Mouse (Mus musculus): ENCODE results near the gene Nek5. TPM values are rescaled to one million over a fixed set of nuclear protein-coding genes. Genes with fewer than 3 reads are reported as not detected.
"Not testable (repeated sequence)": the region's sequence is repeated elsewhere in the genome, so short reads cannot be mapped to it uniquely, and the experiment has no call there.

Gene Nek5
- polyA plus RNA-seq, 1 experiment from 2014 or later: 0.38 TPM

DNA sequence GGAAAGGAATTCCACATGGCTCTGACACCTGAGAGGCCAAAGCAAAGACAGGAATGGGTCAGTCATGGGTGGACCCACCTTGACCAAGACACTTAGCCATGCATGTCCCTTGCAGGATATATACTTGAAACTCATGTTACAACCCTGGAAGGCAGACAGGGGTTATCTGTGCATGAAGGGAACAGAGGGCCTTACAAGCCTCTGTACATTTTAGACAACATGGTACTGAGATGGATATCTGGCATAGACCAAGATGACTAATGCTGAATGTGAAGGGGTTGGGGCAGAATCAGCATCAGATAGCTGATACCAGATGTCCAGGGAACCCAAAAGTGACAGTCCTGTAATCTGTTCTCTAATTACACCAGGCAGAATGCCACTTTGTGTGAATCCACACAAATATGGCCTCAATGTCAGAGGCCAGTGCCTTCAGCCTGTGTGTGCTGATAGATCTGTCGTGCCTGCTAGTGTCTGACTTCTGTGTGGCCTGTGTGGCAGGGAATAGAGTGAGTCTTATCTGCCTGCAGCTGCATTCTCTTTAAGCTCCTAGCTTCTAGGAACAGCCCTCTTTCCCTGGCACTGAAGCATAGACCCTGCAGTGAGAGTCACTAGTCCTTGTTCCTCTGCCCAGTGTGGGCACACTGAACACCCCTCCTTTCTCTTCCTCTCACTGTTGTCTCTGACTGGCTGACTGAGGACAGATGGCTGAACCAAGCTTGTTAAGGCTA lies 19.1 kb upstream of the Nek5 start:
- Histone ChIP-seq H3K27ac (no peak overlapping the region), H3K27me3 (no peaks in the 10 kb centered on the region), H3K4me2 (no peak overlapping the region), H3K36me3 (peaks cover 9% of the 10 kb centered on the region; the same call in 1 of the 2 replicates), H3K9me3 (replicated peaks) (no peaks in the 10 kb centered on the region), H3K4me3 (replicated peaks) (no peak overlapping the region), H3K4me1 (0 out of 2 replicates have a peak, but pooled peaks cover 3% of the 10 kb centered on the region), H3K9ac (no peak overlapping the region)
- no peak for ATAC-seq (replicated peaks; ENCODE audit: low FRiP score)
- WGBS: 79% methylated on average over 1 of the region's 1 CpGs

DNA sequence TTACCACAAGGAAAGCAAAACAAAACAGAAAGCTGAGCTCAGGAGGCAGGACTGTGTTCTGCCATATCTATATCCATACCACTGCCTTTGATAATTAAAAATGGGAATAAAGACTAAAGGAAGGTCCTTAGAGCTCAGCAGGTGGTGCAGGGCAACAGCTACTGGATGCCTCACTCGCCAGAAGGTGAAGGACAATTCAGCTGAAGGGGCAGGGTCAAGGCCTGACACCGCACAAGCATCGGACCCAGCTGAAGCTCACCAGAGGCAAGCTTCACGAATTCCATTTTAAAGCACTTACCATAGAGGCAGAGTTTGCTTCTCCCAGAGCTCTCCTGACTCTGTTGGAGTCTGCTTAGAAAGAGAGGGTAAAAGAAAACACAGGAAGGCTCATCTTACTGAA lies 17.7 kb upstream of the Nek5 start:
- no peak overlapping the region for H3K4me3 ChIP-seq (replicated peaks)
- H3K4me1 ChIP-seq: no peaks in the 10 kb centered on the region
- H3K9me3 ChIP-seq (replicated peaks): no peaks in the 10 kb centered on the region
- H3K36me3 ChIP-seq: peaks cover 9% of the 10 kb centered on the region; the same call in 1 of the 2 replicates
- WGBS: 75% methylated on average over 4 of the region's 4 CpGs
- no peak overlapping the region for H3K9ac ChIP-seq
- no peak overlapping the region for H3K4me2 ChIP-seq
- ATAC-seq (replicated peaks; ENCODE audit: low FRiP score): no peak
- no peak overlapping the region for H3K27ac ChIP-seq
- H3K27me3 ChIP-seq: no peaks in the 10 kb centered on the region

DNA sequence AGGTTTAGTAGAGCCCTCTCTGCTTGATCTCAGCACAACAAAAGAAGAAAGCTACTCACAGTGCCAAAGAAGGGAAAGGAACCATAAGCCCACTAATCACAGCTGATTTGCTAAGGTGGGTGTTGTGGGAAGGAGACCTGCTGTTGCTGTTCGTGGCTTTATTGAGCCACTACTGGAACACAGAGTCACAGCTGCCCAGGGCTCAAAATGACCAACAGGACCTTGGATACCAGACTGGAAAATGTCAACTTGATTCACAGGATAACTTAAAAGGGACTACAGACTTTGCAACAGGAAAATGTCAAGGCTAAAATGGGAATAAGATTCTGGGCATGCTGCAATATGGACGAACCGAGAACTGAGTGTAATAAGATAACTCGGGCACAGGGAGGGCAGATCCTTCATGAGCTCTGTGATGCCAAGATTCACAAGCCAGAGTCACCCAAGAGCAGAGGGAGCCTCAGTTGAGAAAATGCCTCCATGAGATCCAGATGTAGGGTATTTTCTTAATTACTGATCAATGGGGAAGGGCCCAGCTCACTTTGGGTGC lies 17.1 kb upstream of the Nek5 start:
- Histone ChIP-seq H3K9ac (no peak overlapping the region), H3K27ac (no peak overlapping the region), H3K9me3 (replicated peaks) (no peaks in the 10 kb centered on the region), H3K27me3 (no peaks in the 10 kb centered on the region), H3K4me2 (no peak overlapping the region), H3K36me3 (peaks cover 9% of the 10 kb centered on the region; the same call in 1 of the 2 replicates), H3K4me3 (replicated peaks) (no peak overlapping the region), H3K4me1 (no peaks in the 10 kb centered on the region)
- no peak for ATAC-seq (replicated peaks; ENCODE audit: low FRiP score)
- 83% methylated on average over 4 of the region's 4 CpGs for WGBS

DNA sequence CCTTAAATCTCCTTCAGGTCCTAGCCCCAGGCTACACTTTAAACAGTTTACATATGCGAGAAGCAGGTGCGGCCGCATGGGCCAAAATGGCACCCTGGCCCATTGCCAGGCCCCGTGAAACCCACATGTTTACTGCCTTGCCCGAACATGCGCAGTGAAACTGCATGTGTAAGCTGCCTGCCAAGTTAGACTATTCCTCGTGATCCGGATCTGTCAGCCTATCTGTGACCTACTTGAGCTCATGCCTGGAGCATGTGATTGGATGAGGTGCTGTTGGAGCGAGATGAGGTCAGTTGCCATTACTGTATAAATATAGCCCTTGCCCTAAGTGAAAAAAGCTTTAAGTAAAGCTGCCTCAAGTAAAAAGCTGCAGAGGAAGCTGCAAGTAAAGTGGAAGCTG lies 11.6 kb upstream of the Nek5 start:
- H3K36me3 ChIP-seq; H3K4me3 ChIP-seq (replicated peaks); H3K4me1 ChIP-seq; H3K9me3 ChIP-seq (replicated peaks); H3K4me2 ChIP-seq; H3K27me3 ChIP-seq; H3K9ac ChIP-seq; ATAC-seq (replicated peaks; ENCODE audit: low FRiP score); H3K27ac ChIP-seq: not testable (repeated sequence)
- 90% methylated on average over 9 of the region's 9 CpGs for WGBS

DNA sequence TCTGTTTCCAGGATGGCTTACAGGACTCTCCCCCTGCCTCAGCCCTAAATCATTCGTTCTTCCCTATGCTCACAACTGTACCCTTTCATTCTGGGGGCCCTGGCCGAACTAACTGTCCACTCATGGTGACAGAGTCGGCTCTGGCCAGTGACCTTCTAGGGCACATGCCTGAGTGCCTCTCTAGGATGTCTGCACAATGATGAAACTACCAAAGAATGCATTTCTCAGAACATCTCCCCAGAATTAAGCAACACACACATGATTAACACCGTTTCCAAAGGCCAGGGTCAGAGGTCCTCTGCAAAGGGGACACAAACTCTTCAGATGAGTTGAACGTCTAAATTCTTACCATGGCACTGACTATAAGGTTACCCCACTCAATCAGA lies 9.9 kb upstream of the Nek5 start:
- ATAC-seq (replicated peaks; ENCODE audit: low FRiP score): no peak
- Histone ChIP-seq H3K4me2 (no peak overlapping the region), H3K4me1 (no peaks in the 10 kb centered on the region), H3K36me3 (peaks cover 6% of the 10 kb centered on the region; the same call in 1 of the 2 replicates), H3K27ac (no peak overlapping the region), H3K4me3 (replicated peaks) (no peak overlapping the region), H3K9me3 (replicated peaks) (no peaks in the 10 kb centered on the region), H3K27me3 (no peaks in the 10 kb centered on the region), H3K9ac (no peak overlapping the region)
- 58% methylated on average over 5 of the region's 5 CpGs for WGBS

DNA sequence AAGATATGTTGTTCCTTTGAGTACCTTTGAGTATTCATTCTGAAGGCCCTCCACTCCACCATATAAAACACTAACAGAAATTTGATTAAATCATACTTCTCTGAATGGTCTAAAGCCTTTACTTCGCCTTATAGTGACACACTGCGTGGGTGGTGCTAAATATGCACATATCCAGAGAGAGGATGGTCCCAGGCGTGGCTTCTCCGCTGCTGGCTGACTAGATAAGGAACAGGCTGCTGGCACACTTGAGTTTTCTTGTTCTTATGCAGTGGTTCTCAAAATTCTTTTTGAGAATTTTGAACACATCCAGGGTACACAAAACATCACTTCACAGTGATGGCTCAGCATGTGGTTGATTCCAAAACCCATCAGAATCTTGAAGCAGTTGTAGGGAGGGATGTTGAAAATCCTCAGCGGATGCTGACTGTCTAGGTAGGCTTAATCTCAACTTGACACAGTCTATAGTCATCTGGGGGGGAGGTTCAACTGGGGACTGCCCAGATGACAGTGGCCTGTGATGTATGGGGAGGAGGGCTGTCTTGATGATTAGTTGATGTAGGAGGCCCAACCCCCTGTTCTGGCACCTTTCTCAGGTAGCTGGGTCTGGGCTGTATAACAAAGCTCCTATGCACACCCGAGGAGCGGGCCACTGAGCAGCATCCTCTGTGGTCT lies 9.4 kb upstream of the Nek5 start:
- Histone ChIP-seq H3K27me3 (no peaks in the 10 kb centered on the region), H3K36me3 (peaks cover 8% of the 10 kb centered on the region; the same call in 1 of the 2 replicates), H3K27ac (no peak overlapping the region), H3K9ac (no peak overlapping the region), H3K4me3 (replicated peaks) (no peak overlapping the region), H3K4me2 (no peak overlapping the region), H3K9me3 (replicated peaks) (no peaks in the 10 kb centered on the region), H3K4me1 (no peaks in the 10 kb centered on the region)
- 90% methylated on average over 7 of the region's 7 CpGs for WGBS
- ATAC-seq (replicated peaks; ENCODE audit: low FRiP score): peak; percentile 69

DNA sequence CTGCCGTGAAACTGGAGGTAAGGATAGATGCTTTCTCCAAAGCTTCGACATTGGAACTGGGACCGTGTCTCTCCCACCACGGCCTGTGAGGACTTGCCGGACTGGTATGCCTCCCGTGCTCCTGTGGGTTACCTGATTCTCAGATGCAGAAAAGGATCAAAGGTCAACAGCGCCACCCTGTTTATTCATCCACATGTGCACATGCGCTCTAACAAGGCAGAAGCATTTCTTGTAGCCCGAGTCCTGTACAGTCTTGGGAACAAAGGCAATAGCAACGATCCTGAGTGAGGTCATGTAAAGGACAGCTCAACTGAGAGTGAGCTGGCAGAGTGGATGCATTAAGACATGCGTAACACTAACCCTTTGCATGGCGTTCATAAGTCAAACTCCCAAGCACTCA lies 7.2 kb upstream of the Nek5 start:
- H3K4me2 ChIP-seq: no peak overlapping the region
- 75% methylated on average over 12 of the region's 12 CpGs for WGBS
- no peaks in the 10 kb centered on the region for H3K27me3 ChIP-seq
- H3K9me3 ChIP-seq (replicated peaks): no peaks in the 10 kb centered on the region
- peaks cover 25% of the 10 kb centered on the region for H3K36me3 ChIP-seq
- H3K9ac ChIP-seq: no peak overlapping the region
- H3K4me3 ChIP-seq (replicated peaks): no peak overlapping the region
- no peak overlapping the region for H3K27ac ChIP-seq
- no peaks in the 10 kb centered on the region for H3K4me1 ChIP-seq
- no peak for ATAC-seq (replicated peaks; ENCODE audit: low FRiP score)

DNA sequence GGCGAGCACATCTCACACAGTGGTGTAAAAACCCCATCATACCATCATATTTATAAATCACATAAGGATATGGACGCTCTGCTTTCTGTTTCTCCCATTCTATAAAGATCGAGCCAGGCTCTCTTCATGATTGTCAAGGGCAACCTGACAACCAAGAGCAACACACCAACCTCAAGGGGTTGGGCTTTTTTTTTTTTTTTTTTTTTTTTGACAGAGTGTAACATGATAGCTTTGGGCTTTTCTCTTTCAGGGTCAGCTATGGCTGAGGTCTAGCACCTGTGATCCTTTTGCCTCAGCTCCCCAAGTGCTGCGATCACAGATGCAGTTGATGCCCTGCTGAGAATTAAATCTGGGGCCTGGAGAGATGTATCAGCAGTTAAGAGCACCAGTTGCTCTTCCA lies 17.8 kb downstream of the Nek5 start:
- ATAC-seq (replicated peaks; ENCODE audit: low FRiP score): no peak
- H3K27ac ChIP-seq: no peak overlapping the region
- H3K4me3 ChIP-seq (replicated peaks): no peak overlapping the region
- no peaks in the 10 kb centered on the region for H3K36me3 ChIP-seq
- no peak overlapping the region for H3K9ac ChIP-seq
- no peak overlapping the region for H3K4me2 ChIP-seq
- no peaks in the 10 kb centered on the region for H3K9me3 ChIP-seq (replicated peaks)
- H3K27me3 ChIP-seq: no peaks in the 10 kb centered on the region
- H3K4me1 ChIP-seq: no peaks in the 10 kb centered on the region
- WGBS: 74% methylated on average over 4 of the region's 4 CpGs

DNA sequence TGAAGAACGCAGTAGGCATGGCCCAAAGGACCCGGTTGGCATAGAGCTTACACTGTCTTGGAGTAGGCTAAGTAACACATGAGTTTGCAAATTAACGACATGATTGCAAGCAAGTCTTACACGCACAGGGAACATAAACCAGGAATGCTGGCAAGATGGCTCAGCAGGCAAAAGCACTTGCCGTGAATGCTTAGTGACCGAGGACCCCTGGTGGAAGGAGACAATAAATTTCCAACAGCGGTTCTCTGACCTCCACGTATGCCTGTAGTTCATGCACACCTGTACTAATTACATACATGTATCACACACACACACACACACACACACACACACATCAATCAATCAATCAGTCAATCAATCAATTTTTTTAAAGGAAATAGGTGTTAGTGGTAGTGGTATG lies 33.3 kb downstream of the Nek5 start:
- H3K4me2 ChIP-seq: no peak overlapping the region
- H3K27me3 ChIP-seq: no peaks in the 10 kb centered on the region
- H3K4me3 ChIP-seq (replicated peaks): no peak overlapping the region
- H3K4me1 ChIP-seq: no peaks in the 10 kb centered on the region
- WGBS: 42% methylated on average over 8 of the region's 8 CpGs
- no peak overlapping the region for H3K9ac ChIP-seq
- H3K36me3 ChIP-seq: no peaks in the 10 kb centered on the region
- H3K9me3 ChIP-seq (replicated peaks): no peaks in the 10 kb centered on the region
- no peak overlapping the region for H3K27ac ChIP-seq
- no peak for ATAC-seq (replicated peaks; ENCODE audit: low FRiP score)

DNA sequence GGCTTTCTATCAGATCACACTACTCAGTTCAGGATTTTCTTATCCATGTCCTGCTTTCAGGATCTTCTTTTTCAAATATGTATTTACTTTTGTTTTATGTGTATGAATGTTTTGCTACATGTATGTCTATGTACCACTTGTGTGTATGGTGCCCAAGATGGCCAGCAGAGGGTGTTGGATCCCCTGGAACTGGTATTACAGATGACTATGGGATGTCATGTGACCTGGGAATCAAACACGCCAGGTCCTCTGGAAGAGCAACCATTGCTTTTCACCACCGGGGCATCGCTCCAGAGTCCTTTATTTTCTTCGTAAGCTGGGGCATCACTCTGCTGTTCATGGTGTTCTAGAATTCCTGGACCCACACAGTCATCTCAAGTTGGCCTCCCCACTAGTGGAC lies 35.6 kb downstream of the Nek5 start:
- Histone ChIP-seq H3K27me3 (no peaks in the 10 kb centered on the region), H3K4me2 (no peak overlapping the region), H3K27ac (no peak overlapping the region), H3K36me3 (no peaks in the 10 kb centered on the region), H3K4me3 (replicated peaks) (no peak overlapping the region), H3K4me1 (no peaks in the 10 kb centered on the region), H3K9ac (no peak overlapping the region), H3K9me3 (replicated peaks) (no peaks in the 10 kb centered on the region)
- 88% methylated on average over 4 of the region's 4 CpGs for WGBS
- no peak for ATAC-seq (replicated peaks; ENCODE audit: low FRiP score)

DNA sequence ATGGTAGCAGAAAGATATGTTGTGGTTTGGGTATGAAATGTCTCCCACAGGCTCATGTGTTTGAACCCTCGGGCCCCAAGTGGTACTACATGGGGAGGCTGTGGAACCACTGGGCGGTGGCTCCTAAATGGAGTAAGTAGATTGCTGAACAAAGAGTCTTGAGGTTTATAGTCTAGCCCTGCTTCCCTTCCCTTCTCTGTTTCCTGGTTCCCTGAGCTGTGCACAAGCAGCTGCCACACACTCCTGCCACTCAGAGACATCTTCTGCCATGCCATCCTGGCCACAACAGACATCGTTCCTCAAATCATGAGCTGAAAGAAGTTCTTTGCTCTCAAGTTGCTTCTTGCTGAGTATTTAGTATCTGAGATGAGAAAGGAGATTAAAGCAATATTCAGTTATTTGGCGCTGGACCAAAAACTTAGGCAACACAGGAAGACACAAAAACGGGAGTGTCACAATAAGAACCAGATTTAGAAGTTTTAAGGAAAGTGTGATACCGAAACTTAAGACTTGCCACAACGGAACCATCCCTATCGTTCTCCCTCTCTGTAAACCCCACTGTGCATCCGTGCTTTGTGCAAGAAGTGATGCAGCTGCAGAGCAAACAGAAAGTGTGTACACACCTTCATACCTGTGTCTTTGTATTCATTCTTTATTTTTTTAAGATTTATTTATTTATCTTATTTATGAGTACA lies 45.4 kb downstream of the Nek5 start:
- ATAC-seq (replicated peaks; ENCODE audit: low FRiP score): no peak
- 83% methylated on average over 9 of the region's 9 CpGs for WGBS

DNA sequence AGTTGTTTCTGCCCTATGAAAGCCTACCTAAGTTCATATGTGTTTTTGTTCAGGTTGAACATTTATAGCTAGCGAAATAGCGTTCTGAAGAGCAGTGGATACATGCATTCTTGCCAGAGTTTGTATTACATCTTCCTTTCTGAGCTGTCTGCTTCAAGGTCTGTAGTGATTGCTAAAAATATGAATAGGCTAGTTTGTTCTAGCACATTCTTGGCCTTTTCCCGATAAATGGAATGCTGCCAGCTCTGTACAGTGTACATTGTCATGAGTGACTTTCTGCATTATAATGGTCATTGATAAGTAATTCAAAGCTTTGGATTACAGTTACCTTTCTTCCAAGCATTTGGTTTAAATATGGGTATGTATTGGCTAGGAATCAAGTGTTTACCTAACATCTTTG lies 63.7 kb downstream of the Nek5 start:
- 9% methylated on average over 3 of the region's 3 CpGs for WGBS
- Histone ChIP-seq H3K9me3 (replicated peaks) (peaks cover 4% of the 10 kb centered on the region; the same call in 1 of the 2 replicates), H3K4me3 (replicated peaks) (peak overlapping the region; percentile 66), H3K27me3 (peaks cover 33% of the 10 kb centered on the region), H3K4me1 (peaks cover 11% of the 10 kb centered on the region; the same call in 1 of the 2 replicates), H3K36me3 (peaks cover 38% of the 10 kb centered on the region), H3K4me2 (peak overlapping the region; percentile 93), H3K27ac (no peak overlapping the region), H3K9ac (peak overlapping the region; percentile 44; the same call in 1 of the 2 replicates)
- ATAC-seq (replicated peaks; ENCODE audit: low FRiP score): no peak

More for the DNA sequence above, 45.4 kb downstream of the Nek5 start:
- Histone ChIP-seq H3K9ac (no peak overlapping the region), H3K27me3 (no peaks in the 10 kb centered on the region), H3K4me1 (no peaks in the 10 kb centered on the region), H3K36me3 (no peaks in the 10 kb centered on the region), H3K4me3 (replicated peaks) (no peak overlapping the region), H3K4me2 (no peak overlapping the region), H3K9me3 (replicated peaks) (no peaks in the 10 kb centered on the region), H3K27ac (no peak overlapping the region)
